Mouse (Mus musculus) lung, embryonic 16.5 days (tissue): ENCODE measurements around the gene Tle3. TPM values are rescaled to one million over a fixed set of nuclear protein-coding genes. Genes with fewer than 3 reads are reported as not detected.

ENCODE experiments used
- ATAC-seq: fragments of 200-750 bp; cut with Nextera tagmentation; 2 replicates; pipeline ENCODE4 v1.8.0; 2017; ENCODE audit warnings: low read depth, mild to moderate bottlenecking, moderate library complexity
- H3K27ac ChIP-seq: fragments of 300-500 bp; sonication (generic); 2 replicates; pipeline ENCODE4 v1.5.1; 2014; ENCODE audit warnings: mild to moderate bottlenecking, control low read depth, low read length
- H3K27me3 ChIP-seq: fragments of 300-500 bp; sonication (generic); 2 replicates; pipeline ENCODE4 v1.6.1; 2014; ENCODE audit warnings: low read depth, low read length, mixed read lengths; ENCODE audit not compliant: control insufficient read depth, insufficient read depth
- H3K36me3 ChIP-seq: fragments of 300-500 bp; sonication (generic); 2 replicates; pipeline ENCODE4 v1.6.1; 2014; ENCODE audit warnings: low read length; ENCODE audit not compliant: control insufficient read depth, insufficient read depth
- H3K4me1 ChIP-seq: fragments of 300-500 bp; sonication (generic); replicated peaks from 2 replicates; pipeline ENCODE4 v1.6.1; 2014; ENCODE audit warnings: low read length, mixed read lengths; ENCODE audit not compliant: control insufficient read depth, insufficient read depth
- H3K4me2 ChIP-seq: fragments of 300-500 bp; sonication (generic); 2 replicates; pipeline ENCODE4 v1.6.1; 2014; ENCODE audit warnings: low read depth, low read length, control low read depth
- H3K4me3 ChIP-seq: fragments of 300-500 bp; sonication (generic); 2 replicates; pipeline ENCODE4 v1.5.1; 2014; ENCODE audit warnings: mild to moderate bottlenecking, low read length, control low read depth
- H3K9ac ChIP-seq: fragments of 300-500 bp; sonication (generic); 2 replicates; pipeline ENCODE4 v1.6.1; 2014; ENCODE audit warnings: low read length, control low read depth
- H3K9me3 ChIP-seq: fragments of 300-500 bp; sonication (generic); 2 replicates; pipeline ENCODE4 v1.6.1; 2016; ENCODE audit warnings: low read length; ENCODE audit not compliant: control insufficient read depth
- WGBS: fragments of 180-500 bp; shearing (Covaris S2); extraction: QIAGEN DNeasy Blood & Tissue Kit; methylation state at CpG from one replicate; pipeline ENCODE4 v1.1.7; 2014; 5-methylcytosine and 5-hydroxymethylcytosine counted together
- polyA plus RNA-seq: library from polyadenylated mRNA; unstranded; fragments of >200 nt; fragmentation: Nextera tagmentation; extraction: Ambion mirVana; gene quantifications from 2 replicates; pipeline ENCODE4 v1.2.1, GENCODE M21; 2015

Gene Tle3
- polyA plus RNA-seq, 1 experiment from 2014 or later, result 23.4 TPM

DNA sequence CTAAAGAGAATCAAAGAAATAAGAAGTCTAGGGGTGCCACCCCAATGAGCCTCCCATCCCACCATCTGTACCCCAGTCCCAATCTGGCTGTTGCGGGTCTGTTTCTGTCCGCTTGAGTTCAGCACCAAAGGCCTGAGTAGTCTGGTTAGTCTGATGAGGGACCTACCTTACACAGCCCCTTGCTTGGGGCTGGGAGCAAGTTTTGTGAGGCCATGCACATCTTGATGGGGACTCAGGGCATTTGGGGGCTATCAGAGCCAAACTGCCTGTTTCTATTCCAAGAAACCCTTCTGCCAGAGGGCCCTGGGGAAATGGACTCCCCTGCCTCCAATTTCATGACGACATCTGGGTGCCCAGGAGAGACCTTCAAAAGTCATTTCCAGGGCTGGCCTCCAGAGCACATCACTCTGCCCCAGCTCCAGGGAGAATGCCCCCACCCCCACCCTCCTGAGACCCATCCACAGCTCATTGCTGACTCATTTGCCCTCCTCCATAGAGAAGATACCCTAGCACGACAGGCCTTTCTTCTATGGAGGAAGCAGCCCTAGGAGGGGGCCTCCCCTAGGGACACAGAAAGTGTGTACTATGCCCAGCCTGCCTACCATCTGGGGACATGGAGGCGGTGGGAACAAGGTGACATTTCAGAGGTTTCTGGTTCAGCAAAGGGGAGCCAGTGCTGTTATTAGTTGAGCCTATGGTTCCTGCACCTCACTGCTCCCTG is 84.4 kb downstream of the Tle3 start:
- H3K9ac ChIP-seq, result no peak overlapping the region
- peaks cover 15% of the 10 kb centered on the region for H3K4me1 ChIP-seq
- H3K4me2 ChIP-seq, result no peak overlapping the region
- no peaks in the 10 kb centered on the region for H3K9me3 ChIP-seq
- peaks cover 16% of the 10 kb centered on the region for H3K27me3 ChIP-seq
- H3K4me3 ChIP-seq, result no peak overlapping the region
- no peak overlapping the region for H3K27ac ChIP-seq
- no peaks in the 10 kb centered on the region for H3K36me3 ChIP-seq
- WGBS, result 68% methylated on average over 5 of the region's 5 CpGs
- no peak for ATAC-seq

DNA sequence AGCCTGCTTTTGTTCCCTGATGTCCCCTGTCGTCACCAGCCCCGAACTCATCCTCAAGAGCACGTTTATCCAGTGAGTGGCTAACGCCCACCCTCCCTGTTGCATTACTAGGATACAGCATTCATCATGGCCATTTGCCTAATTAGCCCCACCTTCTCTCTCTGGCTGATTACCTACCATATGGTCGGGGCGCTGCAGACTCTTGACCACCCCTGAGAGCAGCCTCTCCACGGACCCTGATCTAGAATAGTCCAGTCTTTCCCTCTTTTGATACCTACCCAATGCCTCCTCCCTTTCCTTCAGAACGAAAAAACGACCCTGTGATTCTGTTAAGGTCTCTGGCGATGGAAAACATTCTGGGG is 85.0 kb downstream of the Tle3 start:
- no peak for ATAC-seq
- H3K27ac ChIP-seq, result no peak overlapping the region
- peaks cover 18% of the 10 kb centered on the region for H3K27me3 ChIP-seq
- H3K4me3 ChIP-seq, result no peak overlapping the region
- WGBS, result 31% methylated on average over 10 of the region's 10 CpGs
- H3K36me3 ChIP-seq, result no peaks in the 10 kb centered on the region
- no peaks in the 10 kb centered on the region for H3K9me3 ChIP-seq
- no peak overlapping the region for H3K9ac ChIP-seq
- no peak overlapping the region for H3K4me2 ChIP-seq
- peaks cover 15% of the 10 kb centered on the region for H3K4me1 ChIP-seq

DNA sequence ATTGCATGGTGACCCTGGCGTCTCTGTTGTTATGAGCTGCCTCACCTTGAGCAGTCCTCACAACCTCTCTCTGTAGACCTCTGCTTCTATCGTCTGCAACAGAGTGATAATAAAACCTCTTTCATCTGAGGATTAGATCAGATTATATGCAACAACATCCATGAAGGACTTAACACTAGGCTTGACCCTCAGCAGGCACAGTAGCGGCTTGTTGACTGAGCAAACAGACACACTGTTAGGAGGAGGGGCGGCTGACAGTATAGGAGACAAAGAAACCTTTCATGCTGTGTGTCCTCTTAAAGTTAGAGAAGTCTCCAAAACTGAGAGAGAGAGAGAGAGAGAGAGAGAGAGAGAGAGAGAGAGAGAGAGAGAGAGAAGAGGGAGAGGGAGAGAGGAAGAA is 89.7 kb downstream of the Tle3 start:
- WGBS, result 24% methylated on average over 4 of the region's 4 CpGs
- peaks cover 15% of the 10 kb centered on the region for H3K27me3 ChIP-seq
- H3K4me1 ChIP-seq, result peaks cover 4% of the 10 kb centered on the region
- H3K4me2 ChIP-seq, result no peak overlapping the region
- ATAC-seq, result no peak
- H3K36me3 ChIP-seq, result no peaks in the 10 kb centered on the region
- H3K9ac ChIP-seq, result no peak overlapping the region
- no peak overlapping the region for H3K4me3 ChIP-seq
- no peak overlapping the region for H3K27ac ChIP-seq
- H3K9me3 ChIP-seq, result peaks cover 6% of the 10 kb centered on the region; the same call in 1 of the 2 replicates

DNA sequence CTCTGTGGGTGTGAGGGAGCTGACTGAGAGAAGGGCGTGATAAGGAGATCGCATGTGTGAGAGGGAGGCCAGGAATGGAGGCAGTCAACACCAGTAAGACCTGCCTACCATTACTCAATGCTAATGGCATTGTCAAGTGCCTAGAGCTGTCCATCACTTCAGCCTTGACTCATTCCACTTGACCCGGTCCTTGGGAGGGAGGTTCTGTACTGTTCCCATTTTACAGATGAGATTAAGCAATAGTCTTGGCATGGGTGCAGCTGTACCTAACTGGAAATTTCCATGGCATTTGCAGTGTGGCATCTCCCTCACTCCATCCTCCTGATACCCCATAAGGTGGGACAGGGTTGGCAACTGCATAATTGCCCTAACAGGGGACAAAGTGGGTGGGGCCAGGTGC is 95.3 kb downstream of the Tle3 start:
- 79% methylated on average over 3 of the region's 3 CpGs for WGBS
- H3K4me3 ChIP-seq, result no peak overlapping the region
- H3K27me3 ChIP-seq, result no peaks in the 10 kb centered on the region; the same call in 1 of the 2 replicates
- H3K9ac ChIP-seq, result no peak overlapping the region
- H3K27ac ChIP-seq, result no peak overlapping the region
- no peak; the same call in 1 of the 2 replicates for ATAC-seq
- H3K36me3 ChIP-seq, result no peaks in the 10 kb centered on the region
- H3K9me3 ChIP-seq, result peaks cover 6% of the 10 kb centered on the region; the same call in 1 of the 2 replicates
- H3K4me2 ChIP-seq, result no peak overlapping the region
- no peaks in the 10 kb centered on the region for H3K4me1 ChIP-seq
